Mouse (Mus musculus): ENCODE data around the gene Kctd13.

Gene Kctd13

DNA sequence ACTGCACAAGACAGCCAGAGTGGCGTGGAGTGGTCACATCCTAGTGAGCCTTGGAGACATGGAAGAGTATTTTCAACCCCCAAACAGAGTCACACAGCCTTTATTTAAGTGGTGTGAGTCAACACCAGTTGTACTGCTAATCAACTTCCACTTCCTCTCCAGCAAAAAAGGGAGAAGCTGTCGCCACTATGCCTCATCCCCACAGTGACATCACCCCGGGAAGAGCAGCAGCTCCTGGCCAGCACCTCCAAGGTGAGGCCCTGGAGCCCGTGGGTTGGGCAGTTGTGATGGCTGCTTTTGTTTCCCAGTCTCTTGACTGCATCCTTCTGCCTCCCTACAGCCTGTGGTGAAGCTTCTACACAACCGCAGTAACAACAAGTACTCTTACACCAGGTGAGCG lies 12.5 kb downstream of the Kctd13 start:
- no peak for DNase-seq (ENCODE audit: low read depth in 2 of 2, low spot score in 2 of 2)

DNA sequence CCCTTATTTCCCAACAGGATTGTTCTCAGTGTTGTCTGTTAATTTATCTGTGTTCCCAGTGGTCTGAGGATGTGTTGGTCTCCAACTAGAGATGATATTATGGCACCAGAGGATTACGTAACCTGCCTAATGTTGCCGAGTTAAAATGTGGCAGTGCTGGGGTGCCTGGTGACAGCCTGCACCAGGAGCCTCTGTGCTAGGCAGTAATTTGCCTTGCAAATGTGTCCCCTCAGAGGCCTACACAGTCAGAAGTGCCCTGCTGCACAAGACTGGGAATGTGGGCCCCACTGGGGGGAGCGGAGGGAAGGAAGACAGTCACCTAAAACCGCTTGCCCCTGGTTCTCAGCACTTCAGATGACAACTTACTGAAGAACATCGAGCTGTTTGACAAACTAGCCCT lies 13.1 kb downstream of the Kctd13 start:
- no peak for DNase-seq (ENCODE audit: low read depth in 2 of 2, low spot score in 2 of 2)

DNA sequence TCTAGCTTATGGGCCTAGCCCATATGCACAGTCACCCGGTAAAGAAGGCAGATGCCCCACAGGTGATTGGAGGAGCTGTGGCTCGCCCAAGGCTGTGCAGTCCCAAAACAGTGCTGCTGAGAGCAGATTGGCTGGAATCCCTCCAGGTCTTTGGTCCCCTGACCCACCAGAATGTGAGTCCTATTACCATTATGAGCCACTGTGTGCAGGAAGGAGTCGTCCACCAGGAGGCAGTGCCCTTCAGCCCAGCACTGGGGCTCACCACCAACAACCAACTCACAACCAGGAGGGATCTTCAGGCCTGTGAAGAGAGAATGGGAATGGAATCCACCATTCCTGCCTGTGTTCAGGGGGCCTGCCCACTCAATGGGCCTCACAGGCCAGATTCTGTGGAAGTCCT lies 17.9 kb downstream of the Kctd13 start:
- DNase-seq (ENCODE audit: low read depth in 2 of 2, low spot score in 2 of 2), result peak; percentile 21 to 37

DNA sequence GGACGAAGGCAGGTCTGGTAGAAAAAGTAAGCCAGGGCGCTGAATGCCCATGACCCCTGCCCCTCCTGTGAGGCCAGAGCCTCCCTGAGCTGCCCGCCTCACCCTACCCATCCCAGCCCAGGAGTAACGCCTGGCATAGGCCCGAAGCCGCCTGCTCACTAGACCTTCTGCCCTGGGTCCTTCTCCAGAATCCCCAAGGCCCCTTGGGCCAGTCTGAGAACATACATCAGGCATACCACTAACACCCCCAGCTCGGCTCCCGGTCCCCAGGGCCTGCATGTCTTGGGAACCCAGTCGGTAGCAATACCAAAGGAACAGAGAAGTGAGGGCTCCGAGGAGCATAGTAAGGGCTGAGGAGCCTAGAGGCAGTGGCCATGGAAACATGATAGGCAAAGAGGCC lies 19.9 kb downstream of the Kctd13 start:
- no peak for DNase-seq (ENCODE audit: low read depth in 2 of 2, low spot score in 2 of 2)

DNA sequence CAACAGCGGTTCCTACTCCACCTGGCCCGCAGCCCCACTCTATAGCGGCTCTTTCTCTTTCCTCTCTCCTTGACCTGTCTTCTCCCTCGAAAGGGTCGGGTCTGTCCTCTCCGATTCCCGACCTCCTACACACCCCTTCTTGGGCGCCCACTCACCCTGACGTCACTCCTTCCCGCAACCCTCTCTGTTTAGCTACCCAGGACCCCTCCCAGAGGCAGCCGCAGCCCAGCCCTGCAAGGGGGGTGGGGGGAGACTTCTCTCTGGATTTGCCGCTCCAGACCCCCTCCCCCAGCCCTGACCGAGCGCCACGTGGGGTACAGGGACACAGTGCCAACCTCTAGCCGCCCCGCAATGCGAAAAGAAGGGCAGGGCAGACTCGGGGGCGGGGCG lies 20.7 kb downstream of the Kctd13 start, which contains the start of gene Asphd1:
Gene Asphd1 (minus strand): TSS at position 180 of the 390 bp plus-strand sequence.
- DNase-seq (ENCODE audit: low read depth in 2 of 2, low spot score in 2 of 2), result no peak

DNA sequence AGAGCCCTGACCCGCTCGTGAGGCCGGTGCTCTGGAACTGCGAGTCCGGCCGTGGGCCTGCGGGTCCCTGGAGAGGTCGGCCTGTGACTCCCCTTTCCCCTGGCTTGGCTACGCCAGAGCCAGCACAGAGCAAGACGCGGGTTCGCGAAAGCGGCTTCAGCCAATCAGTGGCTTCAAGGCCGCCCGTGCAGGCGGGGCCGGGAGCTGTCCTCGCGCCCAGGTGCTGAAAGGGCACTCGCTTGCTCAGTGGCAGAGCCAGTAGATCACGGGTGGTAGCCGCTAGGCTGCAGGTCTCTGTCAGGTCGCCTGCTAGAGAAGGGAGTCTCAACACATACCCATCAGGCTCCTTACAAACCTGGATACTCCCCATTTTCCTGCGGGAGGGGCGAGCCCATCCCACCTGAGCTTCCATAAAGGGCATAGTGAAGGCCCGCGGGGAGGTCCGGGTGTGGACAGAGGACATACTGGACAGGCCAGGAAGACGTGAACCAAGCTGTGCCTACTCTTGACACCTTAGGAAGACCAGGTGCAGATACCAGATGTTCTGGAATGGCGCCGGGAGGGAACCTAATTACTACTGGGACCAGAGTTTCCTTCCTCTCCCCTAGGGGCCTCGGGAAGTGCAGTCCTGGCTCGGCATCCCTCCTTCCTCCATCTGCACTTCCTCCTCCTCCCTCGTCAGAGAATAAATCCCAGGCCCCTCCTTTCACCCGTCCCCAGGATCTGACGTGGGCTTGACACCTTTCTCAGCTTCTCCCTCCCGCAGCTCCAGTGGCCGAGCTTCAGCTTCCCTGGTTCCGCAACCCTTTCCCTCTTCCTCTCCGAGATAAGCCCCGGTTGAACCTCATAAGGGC lies 21.3 kb downstream of the Kctd13 start, which contains the start of gene Sez6l2:
Gene Sez6l2 (plus strand): TSS at position 771 of the 854 bp plus-strand sequence.
- peak; percentile 72 to 84 for DNase-seq (ENCODE audit: low read depth in 2 of 2, low spot score in 2 of 2)

DNA sequence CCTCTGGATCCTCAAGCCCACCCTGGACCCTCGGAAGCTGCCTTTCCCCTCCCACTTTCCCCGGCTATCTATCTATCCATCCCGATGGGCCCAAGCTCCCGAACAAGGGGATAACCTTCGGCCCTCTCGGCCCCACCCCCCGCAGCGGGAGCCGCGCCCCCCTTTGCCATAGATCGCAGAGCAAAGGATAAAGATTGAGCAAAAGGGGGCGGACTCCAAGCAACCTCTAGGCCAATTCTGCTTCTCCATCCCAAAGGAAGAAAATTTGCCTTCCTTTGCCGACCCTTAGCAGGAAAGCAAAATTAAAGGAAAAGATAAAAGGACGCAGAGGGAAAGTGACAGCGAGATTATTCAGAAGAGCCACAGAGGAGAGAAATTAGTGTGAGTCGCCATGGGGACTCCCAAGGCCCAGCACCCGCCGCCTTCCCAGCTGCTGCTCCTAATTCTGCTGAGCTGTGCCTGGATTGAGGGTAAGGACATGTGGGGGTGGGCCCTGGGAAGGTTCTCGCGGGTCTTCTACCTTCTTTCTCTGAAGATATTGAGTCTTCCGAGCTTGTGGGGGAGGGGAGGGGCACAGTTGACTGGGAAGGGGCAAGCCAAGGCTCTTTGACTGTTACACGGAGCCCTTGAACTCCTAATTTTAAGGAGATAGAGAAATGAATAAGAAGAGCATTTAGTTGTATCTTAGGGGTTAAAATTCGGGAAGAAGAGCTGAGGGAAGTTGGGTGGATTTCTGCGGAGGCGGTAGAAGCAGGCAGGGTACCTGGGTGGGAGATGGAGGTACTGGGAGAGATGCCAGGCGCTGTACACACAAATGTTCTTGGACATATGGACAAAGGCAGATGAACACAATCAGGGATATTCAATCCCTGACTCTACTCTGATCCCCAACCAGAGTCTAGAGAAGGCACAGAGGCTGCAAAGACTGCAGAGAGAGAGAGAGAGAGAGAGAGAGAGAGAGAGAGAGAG lies 22.3 kb downstream of the Kctd13 start:
- DNase-seq (ENCODE audit: low read depth in 2 of 2, low spot score in 2 of 2), result no peak

DNA sequence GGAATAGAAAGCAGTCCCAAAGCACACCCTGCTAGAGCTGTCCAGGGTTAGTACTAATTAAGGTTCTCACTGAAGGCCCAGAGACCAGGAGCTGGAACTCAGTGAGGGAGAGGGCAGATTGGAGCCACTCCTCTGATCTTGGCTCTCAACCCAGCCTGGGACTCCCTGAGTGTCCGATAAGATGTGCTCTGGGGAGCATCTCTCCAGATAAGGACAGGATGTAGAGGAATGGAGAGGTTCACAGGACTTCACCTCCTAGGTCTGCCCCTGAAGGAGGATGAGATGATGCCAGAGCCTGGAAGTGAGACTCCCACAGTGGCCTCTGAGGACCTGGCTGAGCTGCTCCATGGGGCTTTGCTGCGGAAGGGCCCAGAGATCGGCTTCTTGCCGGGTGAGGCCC lies 23.1 kb downstream of the Kctd13 start:
- no peak for DNase-seq (ENCODE audit: low read depth in 2 of 2, low spot score in 2 of 2)

DNA sequence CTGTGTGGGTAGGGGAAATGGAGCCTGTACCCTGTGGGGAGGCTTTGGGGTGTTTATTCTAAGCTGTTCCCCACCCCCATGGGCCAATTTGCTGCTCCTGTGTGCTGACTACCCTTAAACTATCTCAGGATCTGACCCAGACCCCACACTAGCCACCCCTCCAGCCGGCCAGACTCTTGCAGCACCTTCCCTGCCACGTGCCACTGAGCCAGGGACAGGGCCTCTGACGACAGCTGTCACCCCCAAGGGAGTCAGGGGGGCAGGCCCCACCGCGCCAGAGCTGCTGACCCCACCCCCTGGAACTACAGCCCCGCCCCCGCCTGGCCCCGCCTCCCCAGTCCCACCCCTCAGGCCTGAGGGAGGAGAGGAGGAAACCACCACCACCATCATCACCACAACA lies 24.0 kb downstream of the Kctd13 start:
- DNase-seq (ENCODE audit: low read depth in 2 of 2, low spot score in 2 of 2), result no peak

DNA sequence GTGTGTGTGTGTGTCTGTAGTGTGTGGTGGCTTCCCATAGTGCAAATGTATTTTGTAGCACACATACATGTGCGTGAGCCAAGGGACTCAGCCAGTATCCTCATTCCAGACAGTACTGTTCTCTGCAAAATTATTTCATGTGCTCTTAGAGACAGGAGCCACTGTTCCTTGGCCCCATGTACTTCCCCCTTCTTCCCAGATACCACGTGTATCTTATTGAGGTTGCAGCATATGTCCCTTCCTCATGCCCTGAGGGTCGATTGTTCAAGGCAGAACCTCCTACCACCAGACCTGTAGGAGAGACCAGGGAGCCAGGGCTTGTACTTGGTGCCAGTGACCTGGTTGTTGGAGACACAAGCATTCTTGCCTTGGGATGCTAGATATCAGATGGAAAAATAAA lies 26.4 kb downstream of the Kctd13 start:
- no peak for DNase-seq (ENCODE audit: low read depth in 2 of 2, low spot score in 2 of 2)

DNA sequence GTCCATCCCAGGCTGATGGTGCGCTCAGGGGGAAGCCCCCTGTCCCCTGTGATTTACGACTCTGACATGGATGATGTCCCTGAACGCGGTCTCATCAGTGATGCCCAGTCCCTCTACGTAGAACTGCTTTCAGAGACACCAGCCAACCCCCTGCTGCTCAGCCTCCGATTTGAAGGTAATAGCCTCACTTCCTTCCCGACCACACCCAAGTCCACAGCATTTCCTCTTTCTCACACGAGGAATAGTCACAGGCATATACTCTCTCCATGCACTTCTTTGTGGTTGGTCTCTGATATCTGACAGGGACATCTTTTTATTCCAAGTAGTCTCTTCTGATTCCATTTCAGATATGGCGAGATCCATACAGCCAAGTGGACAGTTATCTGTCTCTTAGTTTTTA lies 31.1 kb downstream of the Kctd13 start:
- DNase-seq (ENCODE audit: low read depth in 2 of 2, low spot score in 2 of 2), result no peak

DNA sequence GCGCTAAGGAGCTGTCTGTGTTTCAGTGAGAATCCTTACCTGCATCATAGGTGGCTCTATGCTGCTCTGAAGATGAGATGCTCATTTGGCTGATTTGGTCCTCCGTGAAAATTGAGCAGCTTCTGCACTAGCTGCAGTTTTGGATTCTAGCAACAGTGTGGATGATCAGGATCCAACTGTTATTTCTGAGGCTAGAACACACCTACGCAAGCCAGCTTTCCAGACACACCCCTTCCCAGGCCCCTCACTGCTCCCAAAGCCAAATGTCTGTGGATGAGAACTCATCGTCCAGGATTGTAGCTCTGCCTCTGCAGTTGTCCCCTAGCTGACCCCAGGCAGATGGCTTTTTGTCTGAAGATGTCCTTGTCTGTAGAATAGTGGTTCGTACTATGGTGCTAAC lies 32.4 kb downstream of the Kctd13 start:
- no peak for DNase-seq (ENCODE audit: low read depth in 2 of 2, low spot score in 2 of 2)

DNA sequence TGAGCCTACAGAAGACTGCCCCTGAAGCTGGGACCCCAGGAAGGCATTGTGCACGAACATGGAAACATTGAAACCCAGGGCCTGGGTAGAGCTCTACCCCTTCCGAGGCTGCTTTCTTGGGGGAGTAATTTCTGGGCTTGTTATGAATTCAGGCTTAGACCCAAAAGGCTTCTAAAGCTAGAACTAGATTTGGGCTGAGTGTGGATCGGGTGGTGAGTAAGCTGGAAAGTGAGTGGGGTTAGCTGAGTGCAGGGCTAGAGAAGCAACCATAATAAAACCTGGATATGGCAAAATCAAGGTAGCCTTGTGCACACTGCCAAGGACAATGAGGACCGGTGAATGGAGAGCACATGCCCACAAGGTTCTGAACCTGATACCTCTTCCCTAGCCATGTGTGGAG lies 33.3 kb downstream of the Kctd13 start:
- DNase-seq (ENCODE audit: low read depth in 2 of 2, low spot score in 2 of 2), result no peak

DNA sequence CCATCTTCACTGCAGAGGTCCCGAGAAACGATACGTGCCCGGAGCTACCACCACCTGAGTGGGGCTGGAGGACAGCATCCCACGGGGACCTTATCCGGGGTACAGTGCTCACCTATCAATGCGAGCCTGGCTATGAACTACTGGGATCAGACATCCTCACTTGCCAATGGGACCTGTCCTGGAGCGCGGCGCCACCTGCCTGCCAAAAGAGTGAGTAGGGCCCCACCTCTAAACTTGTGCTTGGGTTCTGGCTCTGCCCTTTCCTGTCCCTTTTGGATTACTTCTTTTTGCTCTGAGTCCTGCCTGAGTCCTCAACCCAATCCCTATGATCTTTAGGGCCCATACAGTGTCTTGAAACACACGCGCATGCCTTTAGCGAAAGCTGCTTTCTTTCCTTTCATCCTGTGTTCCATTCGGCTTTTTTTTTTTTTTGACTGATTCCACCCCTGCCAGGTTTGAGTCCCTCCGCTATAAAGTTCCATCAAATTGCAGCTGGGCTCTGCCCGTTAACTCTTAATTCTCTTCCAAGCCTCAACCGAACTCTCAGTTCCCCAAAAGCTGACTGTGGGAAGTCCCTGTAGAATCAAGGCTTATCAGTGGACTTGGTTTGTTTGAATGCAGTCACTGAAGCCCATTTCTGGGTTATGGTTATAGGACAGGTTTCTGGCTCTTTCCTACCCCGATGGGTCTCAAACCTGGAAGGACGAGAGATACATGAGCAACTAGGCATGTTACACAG lies 35.0 kb downstream of the Kctd13 start:
- no peak for DNase-seq (ENCODE audit: low read depth in 2 of 2, low spot score in 2 of 2)

DNA sequence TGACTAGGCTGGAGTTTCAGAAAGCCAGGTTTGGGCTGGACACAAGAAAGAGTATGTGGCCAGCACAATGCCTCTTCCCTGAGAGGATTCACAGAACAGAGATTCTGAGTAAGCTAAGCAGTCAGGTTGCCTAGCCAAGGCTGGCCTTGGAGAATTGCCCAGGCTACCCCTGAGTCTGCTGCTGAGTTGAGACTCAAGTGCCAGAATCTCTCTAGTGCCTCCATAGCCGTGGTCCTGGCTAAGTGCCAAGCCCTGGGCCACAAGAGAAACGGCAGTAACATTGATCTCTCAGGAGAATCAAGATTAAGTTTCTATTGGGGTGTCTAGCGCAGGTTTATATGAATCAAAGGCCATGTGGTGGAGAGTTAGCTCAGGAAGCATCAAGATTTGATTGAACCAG lies 36.9 kb downstream of the Kctd13 start:
- DNase-seq (ENCODE audit: low read depth in 2 of 2, low spot score in 2 of 2), result no peak

DNA sequence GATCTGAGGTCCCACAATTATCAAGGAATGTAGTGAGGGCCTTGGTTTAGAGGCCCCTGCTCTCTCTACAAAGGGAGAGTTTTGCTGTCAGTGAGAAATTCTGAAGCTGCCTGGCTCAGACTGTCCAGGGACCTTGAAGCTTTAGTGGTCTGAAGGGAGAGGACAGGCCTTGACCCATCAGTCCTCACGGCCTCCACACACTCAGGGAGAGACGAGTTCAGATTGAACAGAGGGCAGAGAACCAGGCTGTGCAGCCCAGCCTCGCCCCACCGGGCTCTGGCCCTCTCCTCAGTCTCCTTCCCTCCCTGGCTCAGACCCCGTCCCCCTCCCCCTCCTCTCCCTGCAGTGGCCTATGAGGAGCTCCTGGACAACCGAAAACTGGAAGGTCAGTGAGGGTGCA lies 38.7 kb downstream of the Kctd13 start:
- no peak for DNase-seq (ENCODE audit: low read depth in 2 of 2, low spot score in 2 of 2)

DNA sequence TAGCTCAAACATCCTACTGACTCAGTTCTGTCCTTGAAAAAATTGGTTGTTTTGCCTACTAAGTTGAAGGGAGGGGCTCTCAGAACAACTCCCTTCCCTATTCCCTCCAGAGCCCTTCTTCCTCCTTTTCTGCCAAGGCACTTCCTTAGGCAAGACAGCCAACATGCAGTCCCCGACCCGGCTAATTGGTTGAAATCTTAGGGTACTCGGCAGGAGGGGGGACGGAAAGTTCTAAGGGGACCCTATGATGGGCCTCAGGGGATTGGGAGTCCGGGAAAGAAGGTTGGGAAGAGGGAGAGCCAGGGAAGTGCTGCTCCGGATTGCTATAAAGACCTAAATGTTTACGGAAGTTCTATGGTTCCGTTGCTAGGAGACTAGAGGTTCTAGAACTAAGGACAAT lies 46.8 kb downstream of the Kctd13 start:
- DNase-seq (ENCODE audit: low read depth in 2 of 2, low spot score in 2 of 2), result no peak

DNA sequence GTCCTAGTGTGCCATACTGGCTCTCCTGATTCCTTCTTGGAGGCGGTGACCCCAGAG lies 47.0 kb downstream of the Kctd13 start, which contains the start of gene Cdipt:
Gene Cdipt (plus strand): TSS at position 22 of the 57 bp plus-strand sequence.
- no peak for DNase-seq (ENCODE audit: low read depth in 2 of 2, low spot score in 2 of 2)

DNA sequence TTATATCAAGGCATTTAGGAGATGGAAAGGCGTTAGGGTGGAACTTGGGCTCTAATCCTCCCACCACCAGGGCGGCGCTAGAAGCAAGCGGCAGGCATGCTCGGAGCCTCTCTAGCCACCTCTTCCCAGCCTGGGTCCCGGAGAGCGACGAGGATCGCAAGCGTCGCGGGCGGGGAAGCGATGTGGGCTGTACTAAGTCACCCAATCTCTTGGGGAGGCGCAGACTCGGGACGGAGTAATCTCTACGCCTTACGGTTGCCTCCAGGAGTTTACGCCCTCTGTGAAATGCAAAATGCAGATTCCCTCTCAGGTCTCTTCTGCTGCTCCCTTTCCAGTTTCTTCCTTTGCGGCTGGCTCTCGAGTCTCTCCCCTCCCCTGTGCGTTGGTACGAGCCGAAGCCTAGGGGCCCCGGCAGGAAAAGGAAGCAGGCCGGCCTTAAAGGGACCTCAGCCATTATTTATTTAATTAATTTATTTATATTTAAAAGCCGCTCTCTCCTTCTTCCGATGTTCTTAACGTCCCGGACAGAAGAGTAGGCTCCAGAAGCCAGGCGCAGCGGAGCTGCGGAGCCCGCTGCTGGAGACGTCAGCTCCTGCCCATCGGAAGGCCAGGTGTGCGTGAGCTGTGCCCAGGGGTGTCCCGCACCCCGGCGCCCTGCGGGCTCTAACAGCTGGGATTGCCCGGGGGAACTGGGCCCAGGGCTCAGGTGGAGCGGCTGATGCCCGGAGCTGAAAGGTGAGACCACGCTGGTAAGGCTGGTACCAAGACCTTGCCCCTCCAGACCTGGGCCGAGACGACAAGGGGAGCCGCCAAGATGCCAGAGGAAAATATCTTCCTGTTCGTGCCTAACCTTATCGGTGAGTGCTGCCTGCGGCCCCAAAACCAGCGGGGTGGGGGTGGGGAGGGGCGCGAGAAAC lies 47.5 kb downstream of the Kctd13 start, which contains the start of gene Cdiptos:
Gene Cdiptos (minus strand): TSS at position 149 of the 917 bp plus-strand sequence.
- peak; percentile 94 to 96 for DNase-seq (ENCODE audit: low read depth in 2 of 2, low spot score in 2 of 2)

DNA sequence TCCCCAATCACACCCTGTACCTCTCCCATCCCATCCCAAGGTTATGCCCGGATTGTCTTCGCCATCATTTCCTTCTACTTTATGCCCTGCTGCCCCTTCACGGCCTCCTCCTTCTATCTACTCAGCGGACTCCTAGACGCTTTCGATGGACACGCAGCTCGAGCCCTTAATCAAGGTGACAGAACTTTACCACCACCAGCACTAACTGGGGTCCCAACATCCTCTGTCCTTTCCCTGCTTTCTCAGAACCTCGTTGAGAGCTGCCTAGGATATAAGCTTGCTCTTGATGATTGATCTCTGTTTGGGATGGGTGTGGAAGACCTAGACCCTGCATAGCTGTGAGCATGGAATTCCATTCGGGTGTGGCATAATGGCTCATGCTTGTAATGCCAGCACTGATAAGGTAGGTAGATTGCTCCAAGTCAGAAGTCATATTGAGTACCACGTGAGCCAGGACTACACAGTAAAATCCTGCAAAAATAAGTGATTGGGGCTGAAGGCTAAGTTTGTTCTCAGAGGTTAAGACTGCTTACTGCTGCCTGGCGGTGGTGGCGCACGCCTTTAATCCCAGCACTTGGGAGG lies 48.3 kb downstream of the Kctd13 start:
- no peak for DNase-seq (ENCODE audit: low read depth in 2 of 2, low spot score in 2 of 2)

All from CD8-positive naive resting alpha-beta T cell, adult 2 months (primary cell).